Mouse (Mus musculus) lung, adult 2 months (tissue): Measurements from ENCODE around the gene Simc1.

ENCODE experiments used
- CTCF ChIP-seq: fragments of 200-500 bp; IDR thresholded peaks from 2 replicates; pipeline ENCODE4 v1.5.1; 2011; ENCODE audit warnings: mild to moderate bottlenecking, low read length, control low read depth; ENCODE audit not compliant: insufficient read depth
- POLR2A ChIP-seq: fragments of 200-500 bp; IDR thresholded peaks from 2 replicates; pipeline ENCODE4 v1.6.1; 2011; ENCODE audit warnings: low read depth, mild to moderate bottlenecking, control low read depth, low read length, borderline replicate concordance; ENCODE audit errors: extremely low read depth

DNA sequence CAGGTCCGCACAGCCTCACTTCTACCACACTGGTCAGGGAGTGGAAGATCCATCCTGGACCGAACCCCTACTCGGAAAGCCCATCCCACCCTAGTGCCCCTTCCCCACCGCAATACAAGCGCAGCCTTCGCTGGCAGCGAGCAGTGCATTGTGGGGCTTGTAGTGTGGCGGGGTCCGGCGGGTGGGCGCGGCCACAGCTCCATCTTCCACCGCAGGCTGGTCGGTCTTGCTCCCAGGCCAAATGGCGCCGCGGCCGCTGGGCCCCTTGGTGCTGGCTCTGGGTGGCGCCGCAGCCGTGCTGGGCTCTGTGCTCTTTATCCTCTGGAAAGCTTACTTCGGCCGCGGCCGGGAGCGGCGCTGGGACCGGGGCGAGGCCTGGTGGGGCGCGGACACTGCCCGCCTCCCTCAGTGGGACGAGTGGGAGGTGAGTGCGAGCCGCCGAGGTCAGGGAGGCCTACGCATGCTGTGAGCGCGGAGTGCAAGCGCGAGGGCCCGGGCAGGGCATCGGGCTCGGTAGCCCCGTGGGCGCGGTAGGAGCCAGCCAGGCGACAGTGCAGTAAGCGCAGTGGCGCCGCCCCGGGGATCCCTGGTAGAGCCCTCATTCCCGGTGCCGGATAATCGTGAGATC is 71.4 kb downstream of the Simc1 start, which contains the start of gene Arl10:
- TF ChIP-seq CTCF: no peak
- 0 out of 2 replicates have a peak, but pooled peaks have one; percentile 7 for TF ChIP-seq POLR2A
